ENCODE assay signal across 8 mouse cellular contexts in the genomic region with DNA sequence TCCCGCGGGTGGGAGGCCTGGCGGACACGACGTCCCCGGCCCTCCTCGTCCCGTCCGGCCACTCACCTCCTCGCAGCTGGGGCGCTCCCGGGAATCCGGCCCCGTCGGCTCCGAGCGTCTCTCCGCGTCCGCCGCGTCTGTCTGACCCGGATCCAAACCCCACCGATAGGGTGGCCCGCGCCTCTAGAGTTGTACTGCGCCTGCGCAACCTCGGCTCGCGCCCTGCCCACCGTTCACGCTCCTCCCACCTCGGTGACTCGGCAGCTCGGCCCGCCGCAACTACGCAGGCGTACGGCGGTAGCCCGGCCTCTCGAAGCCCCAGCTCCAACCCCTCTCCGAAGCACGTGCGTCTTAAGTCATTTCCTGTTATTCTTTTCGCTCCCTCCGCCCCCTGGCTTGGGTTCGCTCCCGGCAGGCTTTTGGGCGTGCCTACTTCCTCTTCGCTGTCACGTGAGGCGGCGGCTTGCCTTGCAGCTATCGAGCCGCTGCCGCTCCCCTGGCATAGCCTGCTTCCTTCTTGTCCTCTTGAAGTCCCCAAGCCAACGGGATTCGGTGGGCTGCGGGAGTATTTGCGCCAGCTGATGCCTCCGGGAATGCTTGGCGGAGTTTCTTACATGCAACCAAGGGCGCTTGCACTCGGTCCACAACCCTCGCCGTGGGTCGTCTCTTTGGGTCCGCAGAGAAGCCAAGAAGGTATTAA. TPM values are rescaled to one million over a fixed set of nuclear protein-coding genes. Genes with fewer than 3 reads are reported as not detected.
DNase-seq lines count a peak whose midpoint lies in the region; ATAC-seq and TF ChIP-seq lines count a peak whose summit lies in the region.

No protein-coding gene starts in this region.

- H3K36me3 ChIP-seq in E14TG2a.4 (ENCODE audit: insufficient read depth, low read length), result peaks cover 47% of the 10 kb centered on the region
- peaks cover 17% of the 10 kb centered on the region for H3K36me3 ChIP-seq in forebrain, embryonic 12.5 days (replicated peaks)
- peaks cover 12% of the 10 kb centered on the region; the same call in 1 of the 2 replicates for H3K36me3 ChIP-seq in heart, postnatal 0 days (replicated peaks; ENCODE audit: control insufficient read depth, insufficient read depth, low read length)
- peaks cover 2% of the 10 kb centered on the region; the same call in 1 of the 2 replicates for H3K36me3 ChIP-seq in liver, embryonic 16.5 days (ENCODE audit: control insufficient read depth, insufficient read depth)
- H3K36me3 ChIP-seq in neural tube, embryonic 13.5 days, result peaks cover 10% of the 10 kb centered on the region
- no peaks in the 10 kb centered on the region for H3K36me3 ChIP-seq in testis, adult 2 months (ENCODE audit: control insufficient read depth, insufficient read depth, low read length)

- peak; percentile 98 for DNase-seq in c-Kit-positive CD71-positive TER-119-positive erythroid progenitor cells, embryonic 14.5 days (ENCODE audit: low spot score)
- DNase-seq in heart, postnatal 0 days (ENCODE audit: low spot score), result peak; percentile 100
- DNase-seq in kidney, postnatal 4 days, result peak; percentile 99

- peak overlapping the region; percentile 94 for H3K9ac ChIP-seq in forebrain, embryonic 12.5 days
- H3K9ac ChIP-seq in heart, postnatal 0 days (replicated peaks; ENCODE audit: low read depth, low read length), result peak overlapping the region; percentile 80
- peak overlapping the region; percentile 89 for H3K9ac ChIP-seq in liver, embryonic 16.5 days (ENCODE audit: low read depth, low read length)
- peak overlapping the region; percentile 89 for H3K9ac ChIP-seq in neural tube, embryonic 13.5 days

- H3K9me3 ChIP-seq in E14TG2a.4 (ENCODE audit: low read length), result no peaks in the 10 kb centered on the region
- H3K9me3 ChIP-seq in forebrain, embryonic 12.5 days, result no peaks in the 10 kb centered on the region
- no peaks in the 10 kb centered on the region for H3K9me3 ChIP-seq in heart, postnatal 0 days (replicated peaks; ENCODE audit: control insufficient read depth, low read length)
- H3K9me3 ChIP-seq in liver, embryonic 16.5 days (replicated peaks; ENCODE audit: control insufficient read depth, low read length), result no peaks in the 10 kb centered on the region
- no peaks in the 10 kb centered on the region for H3K9me3 ChIP-seq in neural tube, embryonic 13.5 days

- peak; percentile 64; the same call in 1 of the 2 replicates for TF ChIP-seq EP300 in heart, postnatal 0 days (IDR thresholded peaks at IDR 0.05; ENCODE audit: low read depth)

- WGBS in forebrain, embryonic 12.5 days, result under 1% methylated on average over 64 of the region's 71 CpGs
- under 1% methylated on average over 67 of the region's 71 CpGs for WGBS in heart, postnatal 0 days
- whole genome bisulfite sequencing in liver, embryonic 16.5 days (ENCODE audit: insufficient replicate concordance), result under 1% methylated on average over 60 of the region's 71 CpGs
- under 1% methylated on average over 64 of the region's 71 CpGs for whole genome bisulfite sequencing in neural tube, embryonic 13.5 days

- H3K27ac ChIP-seq in forebrain, embryonic 12.5 days, result peak overlapping the region; percentile 68; the same call in 1 of the 2 replicates
- H3K27ac ChIP-seq in heart, postnatal 0 days (ENCODE audit: low read depth), result peak overlapping the region; percentile 91
- peak overlapping the region; percentile 88 for H3K27ac ChIP-seq in liver, embryonic 16.5 days (ENCODE audit: low read length)
- H3K27ac ChIP-seq in neural tube, embryonic 13.5 days (replicated peaks), result peak overlapping the region; percentile 84
- H3K27ac ChIP-seq in testis, adult 2 months (ENCODE audit: control insufficient read depth, insufficient read depth, low read depth, low read length), result peak overlapping the region; percentile 65

- no peak for TF ChIP-seq CTCF in E14TG2a.4 (conservative IDR thresholded peaks at IDR 0.05; ENCODE audit: low read length)
- TF ChIP-seq CTCF in heart, postnatal 0 days (IDR thresholded peaks at IDR 0.05; ENCODE audit: low read depth), result no peak; the same call in none of the 2 replicates
- no peak for TF ChIP-seq CTCF in testis, adult 2 months (IDR thresholded peaks at IDR 0.05; ENCODE audit: control insufficient read depth, insufficient read depth, insufficient replicate concordance, low read depth, low read length)

- H3K4me2 ChIP-seq in forebrain, embryonic 12.5 days, result peak overlapping the region; percentile 95
- peak overlapping the region; percentile 90 for H3K4me2 ChIP-seq in heart, postnatal 0 days (ENCODE audit: low read depth, low read length)
- H3K4me2 ChIP-seq in liver, embryonic 16.5 days (ENCODE audit: low read depth, low read length), result peak overlapping the region; percentile 92
- H3K4me2 ChIP-seq in neural tube, embryonic 13.5 days, result peak overlapping the region; percentile 97

- ATAC-seq in forebrain, embryonic 12.5 days (ENCODE audit: low FRiP score), result peak; percentile 99
- peak; percentile 98 for ATAC-seq in heart, postnatal 0 days (ENCODE audit: insufficient read depth, low read depth)
- ATAC-seq in liver, embryonic 16.5 days (ENCODE audit: low read depth), result peak; percentile 98
- ATAC-seq in neural tube, embryonic 13.5 days (ENCODE audit: low read depth), result peak; percentile 99

- TF ChIP-seq POLR2A in testis, adult 2 months (IDR thresholded peaks at IDR 0.05; ENCODE audit: control insufficient read depth, low read depth, low read length), result peak; percentile 68

- peak overlapping the region; percentile 97 for H3K4me3 ChIP-seq in E14TG2a.4 (replicated peaks; ENCODE audit: low read length)
- peak overlapping the region; percentile 98 for H3K4me3 ChIP-seq in forebrain, embryonic 12.5 days (replicated peaks)
- peak overlapping the region; percentile 95 for H3K4me3 ChIP-seq in heart, postnatal 0 days (ENCODE audit: low read depth, low read length)
- peak overlapping the region; percentile 97 for H3K4me3 ChIP-seq in liver, embryonic 16.5 days (ENCODE audit: low read depth, low read length)
- H3K4me3 ChIP-seq in neural tube, embryonic 13.5 days, result peak overlapping the region; percentile 86
- H3K4me3 ChIP-seq in testis, adult 2 months (ENCODE audit: control insufficient read depth, low read depth, low read length), result peak overlapping the region; percentile 93

- H3K27me3 ChIP-seq in E14TG2a.4 (ENCODE audit: insufficient read depth, low read length), result no peaks in the 10 kb centered on the region
- H3K27me3 ChIP-seq in forebrain, embryonic 12.5 days, result no peaks in the 10 kb centered on the region
- no peaks in the 10 kb centered on the region for H3K27me3 ChIP-seq in heart, postnatal 0 days (ENCODE audit: control insufficient read depth, insufficient read depth, low read length)
- H3K27me3 ChIP-seq in liver, embryonic 16.5 days (ENCODE audit: control insufficient read depth, insufficient read depth, low read depth, low read length), result no peaks in the 10 kb centered on the region
- no peaks in the 10 kb centered on the region for H3K27me3 ChIP-seq in neural tube, embryonic 13.5 days
- no peaks in the 10 kb centered on the region for H3K27me3 ChIP-seq in testis, adult 2 months (ENCODE audit: control insufficient read depth, insufficient read depth, low read length)

- H3K4me1 ChIP-seq in E14TG2a.4 (replicated peaks; ENCODE audit: low read depth, low read length), result peaks cover 64% of the 10 kb centered on the region
- H3K4me1 ChIP-seq in forebrain, embryonic 12.5 days, result peaks cover 31% of the 10 kb centered on the region
- peaks cover 24% of the 10 kb centered on the region for H3K4me1 ChIP-seq in heart, postnatal 0 days (ENCODE audit: control insufficient read depth, insufficient read depth)
- H3K4me1 ChIP-seq in liver, embryonic 16.5 days (ENCODE audit: control insufficient read depth, low read depth, low read length), result peaks cover 22% of the 10 kb centered on the region
- H3K4me1 ChIP-seq in neural tube, embryonic 13.5 days (replicated peaks), result peaks cover 35% of the 10 kb centered on the region
- H3K4me1 ChIP-seq in testis, adult 2 months (ENCODE audit: control insufficient read depth, insufficient read depth, low read length), result peaks cover 6% of the 10 kb centered on the region

RNA-seq across cellular contexts. Expression of a gene that starts 5.0 kb away (rescaled TPM):
- 74.5 and 77.0 TPM in 2 replicates for polyA plus RNA-seq in forebrain, embryonic 12.5 days (2016; fragmentation: Nextera tagmentation; extraction: Ambion mirVana)
- total RNA-seq in heart, postnatal 0 days (2014; rRNA removed; ENCODE audit: low replicate concordance), result 23.8 and 28.9 TPM in 2 replicates
- polyA plus RNA-seq in heart, postnatal 0 days (2015; fragmentation: Nextera tagmentation; extraction: Ambion mirVana), result 41.4 and 45.1 TPM in 2 replicates
- 37.5 and 39.0 TPM in 2 replicates for polyA plus RNA-seq in liver, embryonic 16.5 days (2015; fragmentation: Nextera tagmentation; extraction: Ambion mirVana)
- 74.5 and 83.4 TPM in 2 replicates for polyA plus RNA-seq in neural tube, embryonic 13.5 days (2015; fragmentation: Nextera tagmentation; extraction: Ambion mirVana)
- polyA plus RNA-seq in testis, adult 2 months (2012; rRNA removed), result 209 and 304 TPM in 2 replicates

RNA-seq across cellular contexts. Expression of a gene that starts 18.8 kb away (rescaled TPM):
- 54.7 and 56.5 TPM in 2 replicates for polyA plus RNA-seq in forebrain, embryonic 12.5 days (2016; fragmentation: Nextera tagmentation; extraction: Ambion mirVana)
- total RNA-seq in heart, postnatal 0 days (2014; rRNA removed; ENCODE audit: low replicate concordance), result not detected in 2 replicates
- polyA plus RNA-seq in heart, postnatal 0 days (2015; fragmentation: Nextera tagmentation; extraction: Ambion mirVana), result 0.10 TPM in 1 of 2 replicates, not detected in the other
- polyA plus RNA-seq in liver, embryonic 16.5 days (2015; fragmentation: Nextera tagmentation; extraction: Ambion mirVana), result 0.12 TPM in 1 of 2 replicates, not detected in the other
- 115 and 117 TPM in 2 replicates for polyA plus RNA-seq in neural tube, embryonic 13.5 days (2015; fragmentation: Nextera tagmentation; extraction: Ambion mirVana)
- polyA plus RNA-seq in testis, adult 2 months (2012; rRNA removed), result 0.16 and 0.18 TPM in 2 replicates

RNA-seq across cellular contexts. Expression of a gene that starts 21.7 kb away (rescaled TPM):
- polyA plus RNA-seq in forebrain, embryonic 12.5 days (2016; fragmentation: Nextera tagmentation; extraction: Ambion mirVana), result 0.18 and 0.24 TPM in 2 replicates
- total RNA-seq in heart, postnatal 0 days (2014; rRNA removed; ENCODE audit: low replicate concordance), result 215 and 246 TPM in 2 replicates
- polyA plus RNA-seq in heart, postnatal 0 days (2015; fragmentation: Nextera tagmentation; extraction: Ambion mirVana), result 47.3 and 61.7 TPM in 2 replicates
- 0.09 and 0.30 TPM in 2 replicates for polyA plus RNA-seq in liver, embryonic 16.5 days (2015; fragmentation: Nextera tagmentation; extraction: Ambion mirVana)
- 0.57 and 0.84 TPM in 2 replicates for polyA plus RNA-seq in neural tube, embryonic 13.5 days (2015; fragmentation: Nextera tagmentation; extraction: Ambion mirVana)
- polyA plus RNA-seq in testis, adult 2 months (2012; rRNA removed), result 2.3 and 3.6 TPM in 2 replicates

RNA-seq across cellular contexts. Expression of a gene that starts 52.9 kb away (rescaled TPM):
- polyA plus RNA-seq in forebrain, embryonic 12.5 days (2016; fragmentation: Nextera tagmentation; extraction: Ambion mirVana), result 11.5 and 11.7 TPM in 2 replicates
- 22.1 and 44.8 TPM in 2 replicates for total RNA-seq in heart, postnatal 0 days (2014; rRNA removed; ENCODE audit: low replicate concordance)
- 23.5 and 24.5 TPM in 2 replicates for polyA plus RNA-seq in heart, postnatal 0 days (2015; fragmentation: Nextera tagmentation; extraction: Ambion mirVana)
- polyA plus RNA-seq in liver, embryonic 16.5 days (2015; fragmentation: Nextera tagmentation; extraction: Ambion mirVana), result 3.8 and 3.9 TPM in 2 replicates
- polyA plus RNA-seq in neural tube, embryonic 13.5 days (2015; fragmentation: Nextera tagmentation; extraction: Ambion mirVana), result 15.0 and 16.5 TPM in 2 replicates
- 3.4 and 3.6 TPM in 2 replicates for polyA plus RNA-seq in testis, adult 2 months (2012; rRNA removed)

Comparison
In these comparisons a context has a peak if more than half of its experiments do, and no peak if none do; other contexts are left out.
1. Peak in every context shown above with its lines: DNase-seq, ATAC-seq, H3K4me3 ChIP-seq and H3K27ac ChIP-seq.
2. RNA of a gene that starts 18.8 kb away (polyA plus RNA-seq): 115 to 117 TPM in neural tube, embryonic 13.5 days and 54.7 to 56.5 TPM in forebrain, embryonic 12.5 days; 0.16 to 0.18 TPM in testis, adult 2 months, 0.12 TPM in liver, embryonic 16.5 days and 0.10 TPM in heart, postnatal 0 days; every median in the first group is over 10 times any median in the second.
3. RNA of a gene that starts 21.7 kb away (polyA plus RNA-seq): 47.3 to 61.7 TPM in heart, postnatal 0 days; 2.3 to 3.6 TPM in testis, adult 2 months, 0.57 to 0.84 TPM in neural tube, embryonic 13.5 days, 0.09 to 0.30 TPM in liver, embryonic 16.5 days and 0.18 to 0.24 TPM in forebrain, embryonic 12.5 days; every median in the first group is over 10 times any median in the second.